Mouse (Mus musculus): ENCODE results near the gene Mbd3.

GRCm38 (mm10) chr10:80371411-80371966 is 27.9 kb downstream of the Mbd3 start:
- TF ChIP-seq POLR2A (IDR thresholded peaks at IDR 0.05; ENCODE audit: insufficient read depth, low read depth, low read length): no peak
- TF ChIP-seq CTCF (IDR thresholded peaks at IDR 0.05; ENCODE audit: insufficient read depth, low read depth, low read length): no peak
